Mouse (Mus musculus): ENCODE measurements at regions not wholly inside any gene's neighbourhood (a gene's known extent, or its start where the extent isn't known, plus 50 kb on each side); places are given as distances from the start of the nearest gene placed in this dataset.

DNA sequence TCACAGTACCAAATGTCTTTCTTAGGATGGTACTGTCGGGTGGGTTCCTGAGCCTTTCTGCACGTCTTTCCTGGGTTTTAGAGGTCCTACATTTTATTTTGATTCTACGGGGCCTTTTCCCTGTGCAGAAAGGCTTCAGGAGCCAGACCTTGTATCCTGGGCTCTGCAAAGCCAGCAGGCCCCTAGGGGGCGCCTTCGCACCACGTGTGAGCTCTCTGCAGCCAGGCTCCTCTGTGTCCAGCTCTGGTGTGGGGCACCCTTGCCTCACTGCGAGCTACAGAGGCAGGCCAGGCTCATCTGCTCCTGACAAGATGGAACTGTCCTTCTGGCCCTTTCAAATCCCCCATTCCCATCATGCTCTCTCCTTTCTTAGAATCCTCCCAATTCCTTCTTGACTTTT, 53.3 kb upstream of the Usp3 start:
- peak; percentile 89 to 95 for DNase-seq (ENCODE audit: extremely low spot score in 1 of 2, low spot score in 1 of 2)

DNA sequence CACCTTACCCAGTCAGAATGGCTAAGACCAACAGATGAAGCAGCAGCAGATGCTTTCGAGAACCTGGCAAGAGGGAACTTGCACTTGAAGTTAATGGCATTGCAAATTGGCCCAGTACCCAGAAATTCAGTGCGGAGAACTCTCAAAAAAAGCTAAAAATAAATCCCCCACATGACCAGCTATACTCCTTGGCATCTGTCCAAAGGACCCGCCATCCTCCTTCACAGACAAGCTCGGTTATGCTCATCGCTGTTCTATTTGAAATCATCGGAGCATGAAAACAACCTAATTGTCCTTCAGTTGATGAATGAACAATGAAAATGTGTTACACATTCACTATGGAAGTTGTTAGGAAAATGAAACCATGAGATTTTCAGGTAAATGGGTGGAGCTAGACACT, 58.4 kb upstream of the Usp3 start:
- DNase-seq (ENCODE audit: extremely low spot score in 1 of 2, low spot score in 1 of 2) = no peak

DNA sequence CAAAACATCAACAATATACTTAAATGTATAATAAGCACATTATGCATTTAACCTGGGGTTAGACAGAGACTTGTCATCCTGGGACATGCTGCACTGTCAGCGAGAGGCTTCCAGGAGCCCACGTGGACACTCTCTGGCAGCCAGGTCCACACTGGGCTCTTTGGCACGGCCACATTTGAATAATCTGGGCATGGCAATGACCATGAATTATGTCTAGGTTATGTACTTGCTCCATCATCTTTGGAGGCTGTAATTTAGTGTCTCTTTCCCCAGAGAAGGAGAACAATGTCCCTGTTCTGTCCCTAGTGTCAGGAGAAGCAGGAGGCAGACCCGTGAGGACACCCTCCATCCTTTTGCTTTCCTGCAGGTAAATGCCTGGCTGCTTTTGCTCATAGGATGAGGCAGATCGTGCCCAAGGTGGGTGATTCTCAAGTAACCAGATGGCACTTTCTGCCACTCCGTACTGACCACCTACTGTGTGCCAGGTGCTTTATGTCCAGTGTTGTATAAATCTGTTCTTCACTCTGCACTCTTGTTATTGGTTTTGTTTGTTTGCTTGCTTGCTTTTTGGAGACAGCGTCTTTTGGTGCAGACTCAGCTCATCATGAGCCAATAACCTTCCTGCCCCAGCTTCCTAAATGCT, 56.2 kb upstream of the Car12 start:
- DNase-seq (ENCODE audit: extremely low spot score in 1 of 2, low spot score in 1 of 2) = no peak

DNA sequence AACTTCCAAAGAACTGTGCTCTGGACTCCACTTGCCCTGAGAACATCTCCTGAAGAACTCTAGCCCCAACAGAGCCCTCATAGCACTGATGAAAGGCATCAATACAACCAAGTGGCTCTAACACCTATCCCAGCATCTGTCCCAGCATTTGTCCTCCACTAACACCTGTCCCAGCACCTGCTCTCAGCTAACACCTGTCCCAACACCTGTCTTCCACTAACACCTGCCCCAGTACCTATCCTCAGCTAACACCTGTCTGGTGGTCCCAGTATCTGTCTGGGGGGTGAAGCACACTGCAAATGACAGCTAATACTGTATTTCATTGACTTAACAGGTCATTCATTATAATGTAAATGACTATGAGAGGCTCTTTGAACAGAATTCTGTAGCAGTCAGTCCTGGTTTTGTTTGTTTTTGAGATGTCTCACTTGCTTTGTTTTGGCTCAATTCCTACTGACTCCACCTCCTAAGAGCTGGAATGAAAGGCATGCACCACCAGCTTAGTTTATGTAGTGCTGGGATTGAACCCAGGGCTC, 54.7 kb upstream of the Car12 start:
- DNase-seq (ENCODE audit: extremely low spot score in 1 of 2, low spot score in 1 of 2) = no peak

DNA sequence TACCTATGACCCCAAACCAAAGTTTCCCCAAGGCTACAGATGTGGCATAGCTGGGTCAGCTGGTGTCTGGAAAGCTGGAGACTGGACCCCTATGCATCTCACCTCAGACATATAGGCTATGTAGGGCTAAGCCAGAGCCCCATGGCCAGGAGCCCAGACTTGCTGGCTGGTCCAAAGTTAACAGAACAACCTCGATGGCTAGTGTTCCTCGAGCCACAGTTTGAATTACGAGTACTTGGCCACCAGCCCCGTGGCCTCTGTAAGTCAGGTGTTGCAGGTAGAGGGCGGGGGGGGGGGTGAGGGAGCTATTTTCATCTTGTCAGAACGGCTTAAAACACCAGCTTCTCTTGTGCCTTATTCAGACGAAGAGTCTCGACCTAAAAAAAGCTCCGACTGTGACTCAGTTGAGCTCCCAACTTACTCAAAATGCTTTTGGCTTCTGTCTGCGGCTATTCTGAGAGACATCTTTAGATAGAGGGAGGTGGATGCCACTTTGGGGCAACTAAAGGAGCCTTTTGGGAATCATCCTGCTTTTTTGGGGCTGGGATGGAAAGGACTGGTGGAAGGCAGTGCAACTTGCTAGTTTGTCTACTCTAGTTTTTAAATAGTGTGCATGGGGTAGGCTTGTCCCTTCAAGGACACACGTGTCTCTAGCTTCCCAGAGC, 53.6 kb upstream of the Car12 start:
- DNase-seq (ENCODE audit: extremely low spot score in 1 of 2, low spot score in 1 of 2) = no peak

DNA sequence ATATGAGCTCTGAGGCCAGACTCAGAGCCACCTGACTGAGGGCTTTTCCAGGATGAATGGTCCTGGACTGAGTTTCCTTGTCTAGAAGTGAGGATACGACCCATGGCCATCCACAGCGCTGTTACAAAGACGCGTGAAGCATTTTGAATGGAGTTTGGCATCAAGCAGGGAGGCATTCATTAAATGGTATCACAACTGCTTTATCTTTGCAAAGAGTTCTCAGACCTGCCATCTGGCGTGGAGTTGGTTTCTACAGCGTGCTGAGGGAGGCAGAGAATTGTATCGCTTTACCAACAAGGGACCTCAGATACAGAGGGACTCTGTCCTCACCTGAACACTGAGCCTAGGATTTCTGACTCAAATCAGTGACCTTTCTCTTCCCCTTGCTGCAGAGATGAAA, 51.9 kb upstream of the Car12 start:
- DNase-seq (ENCODE audit: extremely low spot score in 1 of 2, low spot score in 1 of 2) = no peak

DNA sequence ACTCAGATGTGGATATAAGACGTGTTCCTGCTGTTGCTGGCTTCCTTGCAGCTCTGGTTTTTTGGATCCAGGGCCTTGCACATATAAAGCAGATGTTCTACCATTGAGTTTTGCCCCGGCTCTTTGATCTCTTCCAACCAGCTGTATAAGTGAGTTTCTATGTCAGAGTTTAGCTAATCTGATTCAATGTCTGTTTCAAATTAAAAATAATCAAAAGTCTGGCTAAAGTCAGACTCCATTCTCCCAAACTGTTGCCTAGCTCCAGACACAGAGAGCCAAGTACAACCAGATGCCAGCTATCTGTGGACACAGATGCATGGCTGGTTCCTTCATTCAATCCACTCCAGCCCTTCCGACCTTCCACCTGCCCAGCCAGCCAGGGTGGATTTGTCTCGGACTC, 51.0 kb upstream of the Car12 start:
- no peak for DNase-seq (ENCODE audit: extremely low spot score in 1 of 2, low spot score in 1 of 2)

All from layer of hippocampus, postnatal 25 days (tissue).